Mouse (Mus musculus): Measurements from ENCODE around the gene Gna11. TPM values are rescaled to one million over a fixed set of nuclear protein-coding genes. Genes with fewer than 3 reads are reported as not detected.

Gna11 gene
- total RNA-seq, 2 experiments from 2014 or later: 74.2 to 74.4 TPM

DNA sequence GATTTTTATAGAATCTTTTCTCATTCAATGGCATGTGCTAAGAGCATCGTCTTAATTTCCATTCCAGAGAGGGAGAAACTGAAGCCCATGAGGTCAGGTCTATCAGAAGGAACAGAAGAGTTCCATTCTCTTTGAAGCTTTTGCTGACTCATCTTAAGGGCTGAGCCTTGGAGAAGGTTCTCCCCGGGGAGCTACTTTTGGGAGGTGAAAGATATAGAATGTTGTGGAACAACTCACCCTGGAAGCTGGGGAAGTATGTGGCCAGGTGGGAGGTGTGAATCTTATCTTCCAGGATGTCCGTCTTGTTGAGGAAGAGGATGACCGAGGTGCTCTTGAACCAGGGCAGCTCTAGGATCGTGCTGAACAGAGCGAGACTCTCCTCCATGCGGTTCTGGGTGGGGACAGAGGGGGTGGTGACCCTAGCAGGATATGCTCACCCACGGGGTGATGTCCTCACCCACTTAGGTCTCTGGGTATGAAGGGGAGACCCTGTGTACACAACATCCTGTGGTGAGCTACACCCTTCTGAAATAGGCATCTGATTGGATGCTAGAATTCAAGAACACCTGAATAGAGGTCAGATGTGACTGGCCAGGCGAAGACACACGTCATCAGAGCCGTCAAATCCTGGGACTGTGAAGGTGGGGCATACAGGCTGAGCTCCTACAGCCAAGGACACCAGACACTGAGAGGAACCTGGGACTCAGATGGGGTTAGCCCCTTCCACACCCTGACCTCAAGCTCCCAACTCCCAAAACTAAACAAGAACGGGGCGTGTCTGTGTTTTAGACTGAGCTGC is 37.1 kb downstream of the Gna11 start:
- no peak for DNase-seq (ENCODE audit: low spot score in 2 of 2)

GRCm38 (mm10) chr10:81507095-81507494 is 37.9 kb downstream of the Gna11 start:
- DNase-seq (ENCODE audit: low spot score in 2 of 2): no peak

DNA sequence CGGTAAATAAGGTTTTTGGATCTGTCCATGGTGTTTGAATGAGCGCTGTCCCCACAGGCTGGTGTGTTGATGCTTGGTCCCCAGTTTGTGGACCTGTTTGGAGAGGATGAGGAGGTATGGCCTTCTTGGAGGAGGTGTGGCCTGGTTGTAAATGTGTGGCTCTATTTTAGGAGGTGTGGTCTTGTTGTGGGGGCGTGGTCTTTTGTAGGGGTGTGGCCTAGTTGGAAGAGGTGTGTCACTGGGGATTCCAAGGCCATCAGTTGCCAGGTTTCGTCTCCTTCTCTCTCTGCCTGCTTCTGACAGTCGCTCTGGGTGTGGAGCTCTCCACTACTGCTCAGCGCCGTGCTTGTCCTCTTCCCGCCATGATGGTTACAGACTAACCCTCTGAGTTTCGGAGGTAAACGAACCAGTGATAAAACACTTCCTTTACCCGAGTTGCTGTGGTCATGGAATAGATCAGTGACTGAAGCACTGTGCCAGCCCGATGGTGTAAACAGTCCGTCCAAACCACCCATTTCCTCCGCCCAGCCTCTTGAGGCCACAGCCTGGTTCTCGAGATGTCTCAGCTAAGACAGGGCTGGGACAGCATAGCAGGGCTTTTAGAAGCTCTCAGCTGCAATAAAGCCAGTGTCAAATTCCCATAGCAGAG is 39.9 kb downstream of the Gna11 start:
- no peak for DNase-seq (ENCODE audit: low spot score in 2 of 2)

- DNase-seq (ENCODE audit: low spot score in 2 of 2): peak; percentile 78 to 87
Measured at GRCm38 (mm10) chr10:81502658-81503057, 42.3 kb downstream of the Gna11 start.

DNA sequence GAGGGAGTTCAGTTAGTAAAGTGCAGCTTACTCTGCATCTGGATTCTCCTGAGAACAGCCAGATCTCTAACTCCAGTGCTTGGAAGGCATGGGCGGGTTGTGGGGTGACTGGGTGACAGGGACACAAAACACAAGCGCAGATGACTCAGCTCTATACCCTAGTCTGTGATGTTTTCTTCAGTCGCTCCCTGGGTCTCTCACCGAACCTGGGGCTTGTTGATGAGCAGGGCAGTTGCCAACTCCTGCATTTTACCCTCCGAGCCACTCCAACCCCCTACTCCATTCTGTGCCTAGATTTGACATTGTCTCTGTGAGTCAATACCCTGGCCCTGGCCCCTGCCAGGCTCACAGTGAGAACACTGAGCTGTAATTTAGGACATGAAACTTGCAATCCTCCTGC is 43.1 kb downstream of the Gna11 start:
- DNase-seq (ENCODE audit: low spot score in 2 of 2): no peak

DNA sequence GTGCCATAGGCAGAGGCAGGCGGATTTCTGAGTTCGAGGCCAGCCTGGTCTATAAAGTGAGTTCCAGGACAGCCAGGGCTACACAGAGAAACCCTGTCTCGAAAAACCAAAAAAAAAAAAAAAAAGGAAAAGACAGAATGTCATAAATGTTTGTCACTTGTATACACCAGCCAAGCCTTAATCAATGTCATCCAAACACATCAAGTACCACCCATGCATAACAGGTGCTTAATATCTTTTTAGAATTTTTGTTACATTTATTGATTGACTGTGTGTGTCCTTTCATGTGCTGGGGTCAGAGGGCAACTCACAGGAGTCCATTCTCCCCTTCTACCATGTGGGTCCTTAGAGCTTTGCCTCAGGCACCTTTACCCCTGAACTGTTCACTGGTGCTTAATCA is 45.0 kb downstream of the Gna11 start, which contains the start of gene S1pr4:
Gene S1pr4 (minus strand): TSS at position 101 of the 400 bp plus-strand sequence.
- no peak for DNase-seq (ENCODE audit: low spot score in 2 of 2)

DNA sequence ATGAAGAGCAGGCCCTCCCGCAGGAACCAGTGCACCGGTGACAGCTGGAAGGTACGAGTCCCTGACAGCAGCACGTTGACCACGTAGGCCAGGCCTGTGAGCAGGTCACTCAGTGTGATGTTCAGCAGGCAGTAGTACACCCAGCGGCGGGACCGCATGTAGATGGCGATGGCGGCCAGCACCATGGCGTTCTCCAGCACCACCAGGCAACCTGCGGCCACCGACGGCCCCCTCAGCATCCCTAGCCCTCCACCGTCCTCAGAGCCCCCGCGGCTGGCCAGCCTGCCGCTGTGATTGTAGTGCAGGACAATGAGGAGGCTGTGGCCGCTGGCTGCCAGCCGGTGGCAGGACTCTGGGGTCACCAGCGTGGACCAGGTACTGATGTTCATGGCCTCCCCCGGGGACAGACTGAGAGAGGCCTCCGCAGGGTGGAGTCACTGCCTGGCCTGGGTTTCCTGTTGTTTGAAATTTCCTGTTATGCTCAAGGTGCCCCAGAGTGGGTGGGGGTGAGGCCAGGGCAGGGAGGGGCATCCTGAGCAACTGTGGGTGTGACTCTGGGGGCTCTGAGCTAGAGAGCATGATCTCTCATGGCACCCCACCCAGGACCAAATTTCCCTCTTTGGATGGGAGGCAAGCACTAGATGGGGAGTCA is 45.6 kb downstream of the Gna11 start:
- DNase-seq (ENCODE audit: low spot score in 2 of 2): no peak

DNA sequence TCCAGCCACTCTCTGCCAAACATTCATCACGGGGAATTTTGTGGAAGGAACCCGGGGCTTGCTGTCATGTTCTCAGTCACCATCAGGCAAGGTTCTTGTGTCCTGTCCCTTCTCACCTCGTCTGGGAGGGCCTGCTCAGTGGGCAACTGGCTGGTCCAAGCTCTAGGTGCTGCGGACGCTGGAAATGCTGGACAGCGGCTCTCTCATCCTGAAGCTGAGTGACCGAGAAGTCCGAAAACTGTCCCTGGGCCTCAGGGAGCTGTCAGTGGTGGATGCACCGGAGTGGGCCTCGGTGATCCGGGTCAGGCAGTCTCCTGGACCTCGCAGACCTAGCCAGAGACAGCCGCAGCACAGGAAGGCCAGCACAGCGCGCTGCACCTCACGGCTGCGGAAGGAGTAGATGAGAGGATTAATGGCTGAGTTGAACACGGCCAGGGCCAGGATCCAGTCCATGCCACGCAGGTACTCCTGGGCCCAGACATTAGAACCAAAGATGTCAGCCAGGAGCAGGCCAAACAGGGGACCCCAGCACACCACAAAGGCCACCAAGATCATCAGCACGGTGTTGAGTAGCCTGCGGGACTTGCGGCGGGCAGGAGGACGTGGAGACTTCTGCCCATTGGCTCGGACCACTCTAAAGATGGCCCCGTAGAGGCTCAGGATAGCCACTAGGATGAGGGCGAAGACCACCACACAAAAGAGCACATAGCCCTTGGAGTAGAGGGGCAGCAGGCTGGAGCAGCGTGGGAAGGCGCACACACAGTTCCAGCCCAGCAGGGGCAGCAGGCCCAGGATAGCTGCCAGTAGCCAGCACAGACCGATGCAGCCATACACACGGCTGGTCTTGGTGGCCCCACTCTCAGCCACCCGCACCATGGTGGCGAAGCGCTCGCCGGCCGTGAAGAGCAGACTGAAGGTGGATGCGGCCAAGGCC is 46.4 kb downstream of the Gna11 start:
- no peak for DNase-seq (ENCODE audit: low spot score in 2 of 2)

DNA sequence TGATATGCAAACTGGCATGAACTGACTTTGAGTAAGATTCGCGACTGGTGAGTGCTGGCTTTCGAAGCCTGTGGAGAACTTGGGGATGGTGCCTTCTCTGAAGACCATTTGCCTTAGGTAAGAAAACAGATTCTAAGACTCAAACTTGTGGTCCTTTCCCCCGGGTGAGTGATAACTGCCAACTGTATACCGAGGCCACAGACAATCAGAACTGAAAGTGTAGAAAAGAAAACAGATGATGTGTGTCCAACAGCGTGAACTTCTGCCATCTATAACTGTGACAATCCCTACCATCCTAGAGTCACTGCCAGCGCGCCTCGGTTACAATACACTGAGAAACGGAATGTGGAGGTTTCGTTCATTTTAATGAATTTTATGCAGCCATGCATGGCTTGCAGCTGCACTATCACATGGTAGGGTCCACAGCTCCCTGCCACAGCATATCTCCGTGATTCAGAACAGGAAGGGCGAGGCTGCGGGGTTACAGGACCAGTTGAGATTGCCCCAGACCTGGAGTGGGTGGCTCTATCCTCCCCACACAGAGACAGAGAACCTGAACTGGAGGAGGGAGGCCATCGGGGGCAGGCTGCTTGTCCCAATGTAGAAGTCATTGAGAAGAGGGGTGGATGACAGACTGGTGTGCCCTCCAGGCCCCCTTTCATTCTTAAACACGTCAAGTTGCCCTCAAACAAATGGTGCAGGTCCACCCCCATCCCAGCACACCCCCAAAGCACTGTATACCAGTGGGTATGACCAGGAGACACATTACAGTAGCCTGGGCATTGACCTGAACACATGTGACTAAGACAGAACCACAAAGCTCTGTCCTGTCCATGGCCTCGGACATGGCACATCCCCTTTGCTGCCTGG is 47.4 kb downstream of the Gna11 start:
- no peak for DNase-seq (ENCODE audit: low spot score in 2 of 2)

DNA sequence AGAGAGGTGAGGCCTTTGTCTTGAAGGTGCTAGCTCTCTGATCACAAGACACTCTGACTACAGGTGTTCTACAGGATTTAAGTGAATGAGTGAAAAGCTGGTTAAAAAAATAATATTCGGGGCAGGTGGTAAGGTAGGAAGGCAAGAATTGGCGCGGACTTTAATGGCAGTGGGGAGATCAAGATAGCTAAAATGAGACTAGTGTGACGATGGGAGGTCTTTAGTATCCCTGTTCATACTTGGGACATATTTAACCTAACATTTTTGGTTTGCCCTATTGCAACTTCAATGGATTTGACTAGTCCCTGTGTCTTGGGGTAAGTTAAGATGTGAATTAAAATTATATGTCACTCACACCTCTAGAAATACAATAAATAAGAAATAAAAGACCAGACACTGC is 48.0 kb downstream of the Gna11 start:
- DNase-seq (ENCODE audit: low spot score in 2 of 2): no peak

DNA sequence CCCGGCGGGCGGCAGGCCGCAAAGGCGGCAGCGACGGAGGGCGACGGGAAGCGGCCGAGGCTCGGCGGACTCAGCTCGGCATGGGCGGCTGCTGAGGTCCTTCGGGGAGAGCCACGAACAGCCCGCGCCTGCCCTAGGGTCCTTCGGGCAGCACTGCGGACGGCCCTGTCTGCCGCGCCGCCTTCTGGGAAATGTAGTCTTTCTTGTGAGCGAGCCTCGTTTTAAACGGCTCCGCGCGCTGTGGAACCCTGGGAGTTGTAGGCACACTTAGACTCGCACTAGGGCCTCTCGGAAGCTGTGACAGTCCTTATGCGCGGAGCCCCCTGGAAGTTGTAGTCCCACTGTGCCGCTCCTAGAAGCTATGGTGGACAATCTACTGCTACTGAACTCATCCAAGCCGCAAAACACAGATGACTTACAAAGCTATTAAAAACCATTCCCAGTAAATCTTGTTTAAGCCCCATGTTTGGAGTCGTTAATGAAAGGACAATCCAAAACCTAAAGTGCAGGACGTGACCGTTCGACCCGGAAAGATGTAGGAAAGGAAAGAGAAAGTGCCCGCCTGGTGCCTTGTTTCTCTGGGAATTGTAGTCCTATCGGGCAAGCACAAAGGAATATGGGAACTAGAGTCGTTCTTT is 48.6 kb downstream of the Gna11 start, which contains the start of gene Ncln:
Gene Ncln (minus strand): TSS at position 129 of the 638 bp plus-strand sequence.
- DNase-seq (ENCODE audit: low spot score in 2 of 2): peak; percentile 90 to 93

DNA sequence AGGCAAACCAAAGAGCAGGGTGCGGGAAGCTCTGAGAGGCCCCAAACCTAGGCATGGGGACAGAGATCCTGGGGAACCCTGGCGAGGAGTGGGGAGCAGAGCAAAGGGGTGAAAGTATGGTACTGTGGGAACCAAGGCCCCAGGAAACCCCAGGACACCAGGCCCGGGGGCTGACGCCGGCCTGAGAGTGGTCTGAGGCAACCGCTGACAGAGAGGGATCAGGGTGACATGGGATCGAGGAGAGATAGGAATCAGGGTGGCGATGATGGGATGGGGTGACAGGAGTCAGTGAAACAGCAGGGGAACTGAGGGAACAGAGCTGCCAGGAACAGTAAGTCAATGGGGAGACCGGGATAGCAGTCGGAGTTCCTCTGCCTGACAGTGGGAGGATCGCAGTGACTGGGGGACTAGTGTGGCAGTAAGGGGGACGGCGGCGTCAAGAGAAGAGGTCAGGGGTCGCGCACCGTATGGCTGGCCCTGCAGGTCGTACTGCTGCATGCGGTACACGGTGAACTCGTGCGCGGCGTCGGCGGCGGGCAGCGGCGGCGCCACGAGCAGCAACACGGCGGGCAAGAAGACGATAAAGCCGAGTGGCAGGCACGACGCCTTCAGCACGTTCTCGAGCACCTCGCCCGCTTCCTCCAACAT is 49.2 kb downstream of the Gna11 start:
- no peak for DNase-seq (ENCODE audit: low spot score in 2 of 2)

DNA sequence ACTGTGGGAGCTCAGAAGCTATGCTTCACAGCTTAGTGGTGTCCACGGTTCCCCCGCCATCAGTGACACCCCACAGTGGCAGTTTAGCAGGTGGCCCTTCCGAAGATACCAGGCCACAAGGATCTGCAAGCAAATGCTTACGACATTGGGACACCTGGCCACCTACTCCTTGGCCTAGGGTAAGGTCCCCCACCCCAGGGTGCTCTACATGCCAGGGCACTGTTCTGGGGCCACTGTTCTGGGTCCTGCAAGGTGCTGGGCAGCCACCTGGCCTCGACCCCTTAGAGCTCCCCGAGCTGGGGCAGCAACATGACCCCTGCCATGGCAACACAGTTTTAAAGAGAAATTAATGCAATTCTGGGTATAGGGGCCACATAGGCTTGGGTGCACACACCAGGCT is 49.8 kb downstream of the Gna11 start:
- no peak for DNase-seq (ENCODE audit: low spot score in 2 of 2)

- no peak for DNase-seq (ENCODE audit: low spot score in 2 of 2)
Measured at GRCm38 (mm10) chr10:81494260-81495041, 50.5 kb downstream of the Gna11 start.

GRCm38 (mm10) chr10:81493601-81494220 is 51.3 kb downstream of the Gna11 start:
- DNase-seq (ENCODE audit: low spot score in 2 of 2): no peak

DNA sequence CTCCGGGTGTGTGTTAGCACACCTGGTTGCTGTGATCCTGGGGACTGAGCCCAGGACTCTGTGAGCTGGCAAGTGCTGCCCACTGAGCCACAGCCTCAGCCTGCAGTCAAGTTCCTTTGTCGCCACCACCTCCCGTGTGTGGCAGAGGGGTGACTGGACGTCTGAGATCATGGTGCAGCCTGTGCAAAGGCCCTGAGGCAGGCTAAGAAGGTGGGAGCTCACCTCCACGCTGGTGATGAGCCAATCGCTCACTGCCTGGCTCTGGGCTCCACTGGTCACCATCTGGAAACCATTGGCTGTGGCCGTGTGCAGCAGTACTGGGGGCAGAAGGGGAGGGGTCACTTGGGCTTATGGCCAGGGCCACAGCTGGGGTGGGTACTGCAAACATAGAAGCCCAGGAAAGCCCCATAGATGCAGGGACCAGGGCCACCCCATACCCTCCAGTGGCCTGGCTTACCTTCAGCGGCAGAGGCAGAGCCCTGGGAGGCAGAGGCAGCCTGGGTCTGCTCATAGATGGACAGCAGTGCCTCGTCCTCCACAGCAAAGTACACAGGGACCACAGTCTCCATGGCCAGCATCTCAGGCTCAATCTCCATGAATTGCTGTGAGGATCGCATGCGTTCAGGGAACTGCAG is 52.3 kb downstream of the Gna11 start:
- no peak for DNase-seq (ENCODE audit: low spot score in 2 of 2)

GRCm38 (mm10) chr10:81491018-81491417 is 54.0 kb downstream of the Gna11 start:
- DNase-seq (ENCODE audit: low spot score in 2 of 2): no peak
